Mouse (Mus musculus) heart, postnatal 10 days (tissue): Measurements from ENCODE around the gene Ctnnd2. TPM values are rescaled to one million over a fixed set of nuclear protein-coding genes. Genes with fewer than 3 reads are reported as not detected.

ENCODE experiments used
- DNase-seq, 2 experiments: peaks; one replicate each; pipeline ENCODE4 v3.0.0; 2021
- intact Hi-C: fragments of 180-260 bp; cut with DNase I; formaldehyde crosslinking; loops from one replicate; pipeline ENCODE4 v1.15.1; 2025
- total RNA-seq, 2 experiments: library from RNA; stranded (reverse); gene quantifications; 2 replicates each; pipeline ENCODE4 v1.2.3; 2021

Ctnnd2 gene
- total RNA-seq, 2 experiments from 2014 or later, result 0.14 to 0.27 TPM

- DNase-seq, result no peak
- intact Hi-C loops, result no loop called here
Observed at GRCm38 (mm10) chr15:30374907-30375306, 202.5 kb downstream of the Ctnnd2 start.

- no peak for DNase-seq
- intact Hi-C loops, result no loop called here
Observed at GRCm38 (mm10) chr15:30383075-30383842, 210.9 kb downstream of the Ctnnd2 start.

- no peak for DNase-seq
- intact Hi-C loops, result no loop called here
Observed at GRCm38 (mm10) chr15:30384386-30384785, 212.0 kb downstream of the Ctnnd2 start.

- no peak for DNase-seq
- intact Hi-C loops, result no loop called here
Observed at GRCm38 (mm10) chr15:30386489-30386888, 214.1 kb downstream of the Ctnnd2 start.

- DNase-seq, result no peak
- intact Hi-C loops, result no loop called here
Observed at GRCm38 (mm10) chr15:30387244-30387643, 214.9 kb downstream of the Ctnnd2 start.

- intact Hi-C loops, result no loop called here
- no peak for DNase-seq
Observed at GRCm38 (mm10) chr15:30401111-30401510, 228.7 kb downstream of the Ctnnd2 start.

GRCm38 (mm10) chr15:30406254-30406653, 233.9 kb downstream of the Ctnnd2 start:
- DNase-seq, result peak in 1 of 2 experiments; percentile 20
- intact Hi-C loops, result no loop called here

GRCm38 (mm10) chr15:30423146-30423545, 250.8 kb downstream of the Ctnnd2 start:
- intact Hi-C loops, result loop anchor here (10.0 kb wide), 1 partner anchor 842 kb away; no protein-coding TSS in a partner anchor
- no peak for DNase-seq

GRCm38 (mm10) chr15:30424290-30424689, 251.9 kb downstream of the Ctnnd2 start:
- peak in 1 of 2 experiments; percentile 1 for DNase-seq
- intact Hi-C loops, result loop anchor here (10.0 kb wide), 1 partner anchor 841 kb away; no protein-coding TSS in a partner anchor

- intact Hi-C loops, result loop anchor here (1.0 to 10.0 kb wide), 2 partner anchors 314 to 837 kb away; no protein-coding TSS in a partner anchor
- DNase-seq, result peak; percentile 6 to 12
Observed at GRCm38 (mm10) chr15:30427342-30427741, 254.9 kb downstream of the Ctnnd2 start.

GRCm38 (mm10) chr15:30439045-30439444, 266.7 kb downstream of the Ctnnd2 start:
- peak in 1 of 2 experiments; percentile 2 for DNase-seq
- intact Hi-C loops, result no loop called here

GRCm38 (mm10) chr15:30450765-30451164, 278.4 kb downstream of the Ctnnd2 start:
- intact Hi-C loops, result no loop called here
- no peak for DNase-seq

GRCm38 (mm10) chr15:30451921-30452320, 279.5 kb downstream of the Ctnnd2 start:
- intact Hi-C loops, result no loop called here
- no peak for DNase-seq

- intact Hi-C loops, result no loop called here
Observed at GRCm38 (mm10) chr15:30457541-30458250, 285.3 kb downstream of the Ctnnd2 start.

GRCm38 (mm10) chr15:30458671-30459070, 286.3 kb downstream of the Ctnnd2 start:
- no peak for DNase-seq
- intact Hi-C loops, result no loop called here

More at GRCm38 (mm10) chr15:30457541-30458250, 285.3 kb downstream of the Ctnnd2 start:
- DNase-seq, result no peak

GRCm38 (mm10) chr15:30460341-30461125, 288.1 kb downstream of the Ctnnd2 start:
- intact Hi-C loops, result no loop called here
- DNase-seq, result no peak

GRCm38 (mm10) chr15:30462804-30463423, 290.5 kb downstream of the Ctnnd2 start:
- no peak for DNase-seq
- intact Hi-C loops, result no loop called here

- intact Hi-C loops, result no loop called here
Observed at GRCm38 (mm10) chr15:30463471-30464047, 291.2 kb downstream of the Ctnnd2 start.

GRCm38 (mm10) chr15:30466950-30467543, 294.7 kb downstream of the Ctnnd2 start:
- intact Hi-C loops, result no loop called here
- DNase-seq, result no peak

More at GRCm38 (mm10) chr15:30463471-30464047, 291.2 kb downstream of the Ctnnd2 start:
- peak in 1 of 2 experiments; percentile 38 for DNase-seq

GRCm38 (mm10) chr15:30468773-30469172, 296.4 kb downstream of the Ctnnd2 start:
- DNase-seq, result no peak
- intact Hi-C loops, result no loop called here
